Mouse (Mus musculus) ES-E14 (cell line): ENCODE measurements at regions not wholly inside any gene's neighbourhood (a gene's known extent, or its start where the extent isn't known, plus 50 kb on each side); places are given as distances from the start of the nearest gene placed in this dataset.

Source experiments
- DNase-seq: peaks from one replicate; pipeline ENCODE4 v3.0.0-alpha.2; 2013; ENCODE audit warnings: low read depth, low spot score
- H3K27ac ChIP-seq: 2 replicates; pipeline ENCODE4 v1.5.1; 2012; ENCODE audit warnings: low read depth, mild to moderate bottlenecking, low read length, moderate library complexity, mixed read lengths; ENCODE audit not compliant: poor library complexity, insufficient read depth, severe bottlenecking
- H3K36me3 ChIP-seq: 2 replicates; pipeline ENCODE4 v1.6.1; 2012; ENCODE audit warnings: mild to moderate bottlenecking, low read length, moderate library complexity, mixed read lengths; ENCODE audit not compliant: control insufficient read depth, poor library complexity, insufficient read depth, severe bottlenecking
- H3K4me1 ChIP-seq, 2 experiments: fragments of 150-350 bp in 1 of 2; sonication (generic) in 1 of 2; 2 replicates each; pipeline ENCODE4 v1.6.1; 2012; ENCODE audit warnings: low read length in 2 of 2, mild to moderate bottlenecking in 1 of 2, mixed read lengths in 1 of 2; ENCODE audit not compliant: control insufficient read depth in 2 of 2, insufficient read depth in 2 of 2, poor library complexity in 1 of 2
- H3K4me3 ChIP-seq, 2 experiments: fragments of 150-350 bp in 1 of 2; sonication (generic) in 1 of 2; 2 replicates each; pipeline ENCODE4 v1.5.1; 2012; ENCODE audit warnings: low read length in 2 of 2, low read depth in 1 of 2, mild to moderate bottlenecking in 1 of 2, mixed read lengths in 1 of 2; ENCODE audit not compliant: insufficient read depth in 1 of 2, poor library complexity in 1 of 2, severe bottlenecking in 1 of 2
- H3K9ac ChIP-seq: 2 replicates; pipeline ENCODE4 v1.6.1; 2012; ENCODE audit warnings: low read depth, mild to moderate bottlenecking, low read length, mixed read lengths; ENCODE audit not compliant: poor library complexity, insufficient read depth, severe bottlenecking
- H3K9me3 ChIP-seq: fragments of 150-350 bp; sonication (generic); 2 replicates; pipeline ENCODE4 v1.6.1; 2012; ENCODE audit warnings: low read depth, mild to moderate bottlenecking, low read length; ENCODE audit not compliant: control insufficient read depth, insufficient read depth
- CHD2 ChIP-seq: IDR thresholded peaks from 2 replicates; pipeline ENCODE4 v1.6.1; 2014; ENCODE audit warnings: mild to moderate bottlenecking, low read depth, low read length, inconsistent platforms
- HCFC1 ChIP-seq: IDR thresholded peaks from 2 replicates; pipeline ENCODE4 v1.6.1; 2012; ENCODE audit warnings: low read length, inconsistent platforms, borderline replicate concordance; ENCODE audit not compliant: insufficient read depth
- MAFK ChIP-seq: IDR thresholded peaks from 2 replicates; pipeline ENCODE4 v1.6.1; 2014; ENCODE audit warnings: mild to moderate bottlenecking, low read depth, low read length, inconsistent platforms; ENCODE audit not compliant: insufficient read depth
- ZC3H11A ChIP-seq: IDR thresholded peaks from 2 replicates; pipeline ENCODE4 v1.6.1; 2012; ENCODE audit warnings: low read depth, mild to moderate bottlenecking, inconsistent platforms, low read length, borderline replicate concordance
- ZNF384 ChIP-seq: IDR thresholded peaks from 2 replicates; pipeline ENCODE4 v1.6.1; 2012; ENCODE audit warnings: low read depth, low read length, inconsistent platforms
- in situ Hi-C, 2 experiments: fragments of 600-800 bp; cut with MboI; formaldehyde crosslinking; loops; one replicate each; pipeline ENCODE4 v1.15.1; 2025; ENCODE audit warnings: low sequenced_read_pairs in 2 of 2, inconsistent platforms in 1 of 2; ENCODE audit not compliant: unreplicated experiment in 2 of 2

- no peak overlapping the region for H3K9ac ChIP-seq
- no peak overlapping the region for H3K4me3 ChIP-seq
- TF ChIP-seq CHD2 (no peak), ZC3H11A (no peak)
- peaks cover 0 to 2% of the 10 kb centered on the region in 2 experiments; a peak in 1 of 4 replicates for H3K4me1 ChIP-seq
- H3K36me3 ChIP-seq: no peaks in the 10 kb centered on the region
- no peaks in the 10 kb centered on the region for H3K9me3 ChIP-seq
- no peak overlapping the region for H3K27ac ChIP-seq
- no peak for DNase-seq
- in situ Hi-C loops: no loop called here
Observed at GRCm38 (mm10) chr7:64005765-64006164, 67.0 kb upstream of the Klf13 start.

DNA sequence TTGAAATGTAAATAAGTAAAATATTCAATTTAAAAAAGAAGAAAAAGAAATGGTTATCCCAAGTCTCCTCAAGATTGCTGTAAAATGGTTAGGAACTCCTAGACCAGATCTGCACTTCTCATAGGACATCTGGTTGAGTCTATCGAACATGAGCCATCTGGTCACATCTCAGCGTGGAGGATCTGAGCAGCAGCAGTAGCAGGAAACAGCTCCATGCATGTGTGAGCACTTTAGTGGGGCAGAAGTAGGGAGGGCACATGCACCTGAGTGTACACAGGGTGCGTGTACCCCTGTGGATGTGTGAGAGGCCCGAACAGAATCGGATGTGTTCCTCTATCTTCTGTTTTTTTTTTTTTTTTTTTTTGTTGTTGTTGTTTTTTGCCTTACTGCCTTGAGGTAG lies 65.2 kb upstream of the Klf13 start:
- Histone ChIP-seq H3K4me1 (no peaks in the 10 kb centered on the region; a peak in 1 of 4 replicates), H3K27ac (no peak overlapping the region), H3K9ac (no peak overlapping the region), H3K36me3 (no peaks in the 10 kb centered on the region), H3K9me3 (no peaks in the 10 kb centered on the region), H3K4me3 (no peak overlapping the region)
- no peak for DNase-seq
- in situ Hi-C loops: no loop called here
- no peak for TF ChIP-seq HCFC1
- no peak for TF ChIP-seq ZC3H11A
- no peak for TF ChIP-seq MAFK

GRCm38 (mm10) chr7:64001611-64002111 lies 62.9 kb upstream of the Klf13 start:
- H3K27ac ChIP-seq: no peak overlapping the region

DNA sequence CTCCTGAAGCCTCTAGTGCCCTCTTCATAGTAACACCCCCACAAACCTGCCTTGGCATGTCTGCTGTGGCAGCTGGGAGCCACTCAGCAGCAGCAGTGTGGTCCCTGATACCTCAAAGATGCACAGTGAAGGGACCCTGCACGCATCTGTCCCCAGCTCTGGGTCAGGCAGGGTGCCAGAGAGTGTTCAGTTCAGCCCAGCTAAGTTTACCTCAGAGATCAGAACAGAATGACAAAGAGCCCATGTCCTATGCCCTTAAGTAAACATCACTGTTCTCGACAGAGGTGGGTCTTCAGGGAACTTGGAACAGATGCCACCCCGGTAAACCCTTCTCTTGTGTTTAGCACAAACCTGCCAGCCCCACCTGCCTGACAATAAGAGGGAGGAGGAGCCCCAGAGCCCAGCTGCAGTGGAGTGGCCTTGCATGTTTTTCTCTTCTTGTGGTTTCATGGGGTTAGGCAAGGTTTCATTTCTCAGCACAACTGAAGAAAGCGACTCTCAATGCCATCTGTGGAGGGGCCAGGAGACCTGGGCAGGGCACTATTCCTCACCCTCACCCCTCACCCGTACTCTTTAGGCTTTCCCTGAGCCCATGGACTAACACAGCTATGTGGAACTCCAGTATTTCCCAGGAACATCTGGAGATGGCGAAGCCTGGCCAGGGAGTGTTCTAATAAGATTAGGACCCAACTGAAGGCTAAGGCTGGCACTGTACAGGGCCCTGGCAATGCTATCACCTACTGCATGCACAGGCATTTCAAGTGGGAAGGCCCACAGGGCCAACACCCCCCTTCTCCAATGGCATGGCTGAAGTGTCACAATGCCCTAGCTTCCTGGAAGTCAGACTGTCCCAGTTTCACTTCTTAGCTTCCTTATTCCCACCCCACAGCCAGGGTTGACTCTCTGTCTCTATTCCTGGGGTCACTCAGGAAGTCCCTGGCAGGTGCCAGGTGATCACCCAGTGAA lies 60.6 kb upstream of the Klf13 start:
- Histone ChIP-seq H3K27ac (no peak overlapping the region), H3K4me1 (no peaks in the 10 kb centered on the region; a peak in 1 of 4 replicates), H3K9me3 (no peaks in the 10 kb centered on the region), H3K9ac (no peak overlapping the region), H3K36me3 (no peaks in the 10 kb centered on the region), H3K4me3 (no peak overlapping the region)
- no peak for TF ChIP-seq ZC3H11A
- no peak for TF ChIP-seq HCFC1
- no peak for TF ChIP-seq CHD2
- no peak for TF ChIP-seq MAFK
- no peak for TF ChIP-seq ZNF384
- in situ Hi-C loops: no loop called here
- no peak for DNase-seq

More at GRCm38 (mm10) chr7:64001611-64002111, 62.9 kb upstream of the Klf13 start:
- H3K4me1 ChIP-seq: no peaks in the 10 kb centered on the region; a peak in 1 of 4 replicates
- H3K36me3 ChIP-seq: no peaks in the 10 kb centered on the region
- H3K4me3 ChIP-seq: no peak overlapping the region
- DNase-seq: no peak
- H3K9me3 ChIP-seq: no peaks in the 10 kb centered on the region
- in situ Hi-C loops: no loop called here
- TF ChIP-seq ZC3H11A (no peak), ZNF384 (no peak), CHD2 (no peak), MAFK (no peak), HCFC1 (no peak)
- no peak overlapping the region for H3K9ac ChIP-seq
